Mouse (Mus musculus): Measurements from ENCODE around the gene Szrd1. TPM values are rescaled to one million over a fixed set of nuclear protein-coding genes. Genes with fewer than 3 reads are reported as not detected.

Szrd1 gene
- polyA plus RNA-seq, 1 experiment from 2014 or later = 13.2 TPM

Other genes starting within 250 kb of the Szrd1 start
- gene Padi2, start 233.4 kb downstream of the Szrd1 start, polyA plus RNA-seq (2014; fragmentation: Nextera tagmentation; extraction: Ambion mirVana) = 0.95 and 2.3 TPM in 2 replicates
- gene Sdhb, start 178.6 kb downstream of the Szrd1 start, polyA plus RNA-seq (2014; fragmentation: Nextera tagmentation; extraction: Ambion mirVana) = 469 and 520 TPM in 2 replicates
- gene Atp13a2, start 152.9 kb downstream of the Szrd1 start, polyA plus RNA-seq (2014; fragmentation: Nextera tagmentation; extraction: Ambion mirVana) = 155 and 160 TPM in 2 replicates
- gene Mfap2, start 129.4 kb downstream of the Szrd1 start, polyA plus RNA-seq (2014; fragmentation: Nextera tagmentation; extraction: Ambion mirVana) = 109 and 229 TPM in 2 replicates
- 4.8 and 5.2 TPM in 2 replicates for gene Crocc, start 79.2 kb downstream of the Szrd1 start, polyA plus RNA-seq (2014; fragmentation: Nextera tagmentation; extraction: Ambion mirVana)
- 37.0 and 49.9 TPM in 2 replicates for gene Necap2, start 61.4 kb downstream of the Szrd1 start, polyA plus RNA-seq (2014; fragmentation: Nextera tagmentation; extraction: Ambion mirVana)
- 0.50 and 0.79 TPM in 2 replicates for gene Spata21, start 51.4 kb downstream of the Szrd1 start, polyA plus RNA-seq (2014; fragmentation: Nextera tagmentation; extraction: Ambion mirVana)
- gene Fbxo42, start 8.1 kb upstream of the Szrd1 start, polyA plus RNA-seq (2014; fragmentation: Nextera tagmentation; extraction: Ambion mirVana) = 28.3 and 31.7 TPM in 2 replicates
- gene Rsg1, start 74.2 kb upstream of the Szrd1 start, polyA plus RNA-seq (2014; fragmentation: Nextera tagmentation; extraction: Ambion mirVana) = 8.5 and 9.2 TPM in 2 replicates
- 0.68 and 1.6 TPM in 2 replicates for gene Arhgef19, start 99.7 kb upstream of the Szrd1 start, polyA plus RNA-seq (2014; fragmentation: Nextera tagmentation; extraction: Ambion mirVana)
- 0.21 and 0.52 TPM in 2 replicates for gene Epha2, start 161.5 kb upstream of the Szrd1 start, polyA plus RNA-seq (2014; fragmentation: Nextera tagmentation; extraction: Ambion mirVana)
- gene Fam131c, start 228.4 kb upstream of the Szrd1 start, polyA plus RNA-seq (2014; fragmentation: Nextera tagmentation; extraction: Ambion mirVana) = 28.8 and 47.7 TPM in 2 replicates

All from neural tube, embryonic 14.5 days (tissue).